Mouse (Mus musculus) myocyte (in vitro differentiated cells): ENCODE measurements around the gene Tiam1. TPM values are rescaled to one million over a fixed set of nuclear protein-coding genes. Genes with fewer than 3 reads are reported as not detected.

Source experiments
- H3K27me3 ChIP-seq: one replicate; pipeline ENCODE4 v1.6.1; 2011; ENCODE audit not compliant: control insufficient read depth, insufficient read depth, insufficient read length
- H3K36me3 ChIP-seq: one replicate; pipeline ENCODE4 v1.6.1; 2011; ENCODE audit not compliant: control insufficient read depth, insufficient read depth
- H3K4me2 ChIP-seq: one replicate; pipeline ENCODE4 v1.6.1; 2011; ENCODE audit warnings: low read depth, control low read depth
- H3K4me3 ChIP-seq: one replicate; pipeline ENCODE4 v1.5.1; 2011; ENCODE audit warnings: mild to moderate bottlenecking, control low read depth, moderate library complexity
- H3K79me2 ChIP-seq: one replicate; pipeline ENCODE4 v1.6.1; 2011; ENCODE audit not compliant: control insufficient read depth, insufficient read depth
- H3ac ChIP-seq: one replicate; pipeline ENCODE4 v1.6.1; 2011; ENCODE audit not compliant: control insufficient read depth, insufficient read length
- CEBPB ChIP-seq: IDR thresholded peaks from 2 replicates; pipeline ENCODE4 v1.6.1; 2011; ENCODE audit warnings: mild to moderate bottlenecking, moderate library complexity; ENCODE audit not compliant: poor library complexity, insufficient read depth, severe bottlenecking
- E2F4 ChIP-seq: IDR thresholded peaks from one replicate; pipeline ENCODE4 v1.6.1; 2011; ENCODE audit warnings: mild to moderate bottlenecking, control low read depth, moderate library complexity; ENCODE audit not compliant: insufficient read depth
- MAX ChIP-seq: IDR thresholded peaks from one replicate; pipeline ENCODE4 v1.6.1; 2011; ENCODE audit warnings: low read depth, mild to moderate bottlenecking, control low read depth
- MYOD1 ChIP-seq, 3 experiments: IDR thresholded peaks; one replicate each; pipeline ENCODE4 v1.6.1; 2011; ENCODE audit warnings: control low read depth in 2 of 3, low read depth in 2 of 3, mild to moderate bottlenecking in 2 of 3, moderate library complexity in 1 of 3; ENCODE audit not compliant: insufficient read length in 2 of 3, control insufficient read depth in 1 of 3
- MYOG ChIP-seq, 3 experiments: IDR thresholded peaks; one replicate each; pipeline ENCODE4 v1.6.1; 2011; ENCODE audit warnings: control low read depth in 2 of 3, low read depth in 2 of 3, mild to moderate bottlenecking in 2 of 3; ENCODE audit not compliant: insufficient read length in 2 of 3, control insufficient read depth in 1 of 3, insufficient read depth in 1 of 3
- POLR2A ChIP-seq: IDR thresholded peaks from one replicate; pipeline ENCODE4 v1.6.1; 2011; ENCODE audit warnings: low read depth, mild to moderate bottlenecking, control low read depth, moderate library complexity; ENCODE audit not compliant: insufficient read length
- POLR2AphosphoS2 ChIP-seq: IDR thresholded peaks from one replicate; pipeline ENCODE4 v1.6.1; 2011; ENCODE audit warnings: low read depth, control low read depth; ENCODE audit not compliant: insufficient read length
- REST ChIP-seq: IDR thresholded peaks from one replicate; pipeline ENCODE4 v1.6.1; 2011; ENCODE audit warnings: mild to moderate bottlenecking, control low read depth, moderate library complexity; ENCODE audit not compliant: insufficient read depth, insufficient read length
- SRF ChIP-seq: IDR thresholded peaks from one replicate; pipeline ENCODE4 v1.6.1; 2011; ENCODE audit warnings: low read depth; ENCODE audit not compliant: control insufficient read depth, insufficient read length
- TCF12 ChIP-seq: IDR thresholded peaks from one replicate; pipeline ENCODE4 v1.6.1; 2011; ENCODE audit warnings: mild to moderate bottlenecking, control low read depth; ENCODE audit not compliant: poor library complexity, insufficient read depth, severe bottlenecking
- TCF3 ChIP-seq: IDR thresholded peaks from one replicate; pipeline ENCODE4 v1.6.1; 2011; ENCODE audit warnings: low read depth, control low read depth; ENCODE audit not compliant: insufficient read length
- USF1 ChIP-seq: IDR thresholded peaks from one replicate; pipeline ENCODE4 v1.6.1; 2011; ENCODE audit warnings: low read depth, mild to moderate bottlenecking, control low read depth, moderate library complexity
- polyA plus RNA-seq: library from polyadenylated mRNA; unstranded; fragments of >200 nt; fragmentation: generic; extraction: Trizol; gene quantifications from one replicate; pipeline ENCODE4 v1.2.1, GENCODE M21; 2012; ENCODE audit warnings: missing spikeins

The Tiam1 gene
- polyA plus RNA-seq, 1 experiment, result 2.2 TPM

DNA sequence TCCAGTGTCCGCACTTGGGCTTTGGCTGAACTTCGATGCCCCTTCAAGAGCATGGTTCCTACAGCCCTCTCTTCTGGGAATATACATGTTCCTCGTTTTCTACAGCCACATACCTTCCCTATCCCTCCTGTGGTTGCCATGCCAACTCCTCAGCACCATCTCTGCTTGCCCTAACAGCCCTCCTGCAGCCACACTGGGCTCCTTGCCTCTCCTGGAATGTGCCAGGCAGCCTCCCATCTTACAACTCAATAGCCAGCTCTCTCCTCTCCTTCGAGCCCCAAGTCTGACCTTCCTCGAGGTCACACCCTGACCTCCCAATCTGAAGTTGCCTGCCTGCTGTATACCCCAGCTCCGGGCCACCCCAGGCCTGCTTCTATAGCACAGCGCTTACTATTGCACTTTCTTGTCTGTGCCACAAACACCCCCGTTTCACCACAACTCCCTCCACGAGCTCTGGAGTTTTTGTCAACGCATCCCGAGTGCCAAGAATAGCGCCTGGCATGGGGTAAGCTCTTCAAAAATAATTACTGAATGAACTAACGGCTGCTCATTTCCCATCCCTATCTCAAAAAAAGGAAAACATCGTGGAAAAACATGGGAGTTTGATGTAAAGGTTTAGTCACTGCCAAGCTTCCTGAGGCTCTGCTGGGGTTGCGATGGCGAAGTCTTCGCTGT is 252.9 kb downstream of the Tiam1 start:
- Histone ChIP-seq H3K79me2 (no peaks in the 10 kb centered on the region), H3K27me3 (no peaks in the 10 kb centered on the region), H3K4me2 (no peak overlapping the region), H3K36me3 (no peaks in the 10 kb centered on the region), H3ac (no peak overlapping the region), H3K4me3 (no peak overlapping the region)
- TF ChIP-seq MYOG (IDR thresholded peaks at IDR 0.05; ENCODE audit: control insufficient read depth in 1 of 3, insufficient read depth in 1 of 3, insufficient read length in 2 of 3, low read depth in 2 of 3), result no peak
- no peak for TF ChIP-seq TCF3
- no peak for TF ChIP-seq MAX
- TF ChIP-seq REST, result no peak
- TF ChIP-seq CEBPB, result no peak

DNA sequence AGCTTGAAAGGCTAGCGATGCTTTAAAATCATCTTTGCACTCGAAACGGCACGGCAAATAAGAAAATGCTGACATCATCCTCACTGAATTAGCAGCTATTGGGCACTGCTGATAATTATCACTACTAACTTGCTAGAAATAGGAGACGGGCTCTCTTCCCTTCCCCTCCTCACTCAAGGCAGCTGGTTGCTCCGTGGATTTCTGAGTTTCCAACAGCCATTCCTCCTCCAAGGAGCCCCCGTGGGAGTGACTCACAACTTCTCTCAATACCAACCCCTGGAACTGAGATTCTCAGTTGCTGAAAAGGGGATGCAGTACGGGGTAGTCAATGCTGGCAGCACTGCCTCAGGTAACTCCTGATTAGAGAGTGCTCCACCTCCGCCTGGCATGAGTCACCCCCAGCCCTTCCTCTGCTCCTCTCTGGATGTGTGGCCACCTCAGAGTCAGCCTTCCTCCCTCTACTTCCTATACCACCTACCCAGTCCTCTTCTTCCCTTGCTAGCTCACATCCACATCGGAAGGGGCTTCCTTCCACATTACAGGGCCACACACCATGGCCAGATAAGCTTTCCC is 253.6 kb downstream of the Tiam1 start:
- no peaks in the 10 kb centered on the region for H3K27me3 ChIP-seq
- H3ac ChIP-seq, result no peak overlapping the region
- no peaks in the 10 kb centered on the region for H3K36me3 ChIP-seq
- no peak overlapping the region for H3K4me2 ChIP-seq
- TF ChIP-seq MYOG (IDR thresholded peaks at IDR 0.05; ENCODE audit: control insufficient read depth in 1 of 3, insufficient read depth in 1 of 3, insufficient read length in 2 of 3, low read depth in 2 of 3), result no peak
- TF ChIP-seq REST, result no peak
- TF ChIP-seq E2F4, result no peak
- no peak for TF ChIP-seq CEBPB
- TF ChIP-seq MYOD1 (IDR thresholded peaks at IDR 0.05; ENCODE audit: control insufficient read depth in 1 of 3, insufficient read length in 2 of 3, low read depth in 2 of 3), result no peak
- no peak for TF ChIP-seq MAX
- no peak for TF ChIP-seq SRF
- TF ChIP-seq USF1, result no peak
- no peak for TF ChIP-seq POLR2A
- no peak for TF ChIP-seq TCF3
- H3K4me3 ChIP-seq, result no peak overlapping the region
- H3K79me2 ChIP-seq, result no peaks in the 10 kb centered on the region

DNA sequence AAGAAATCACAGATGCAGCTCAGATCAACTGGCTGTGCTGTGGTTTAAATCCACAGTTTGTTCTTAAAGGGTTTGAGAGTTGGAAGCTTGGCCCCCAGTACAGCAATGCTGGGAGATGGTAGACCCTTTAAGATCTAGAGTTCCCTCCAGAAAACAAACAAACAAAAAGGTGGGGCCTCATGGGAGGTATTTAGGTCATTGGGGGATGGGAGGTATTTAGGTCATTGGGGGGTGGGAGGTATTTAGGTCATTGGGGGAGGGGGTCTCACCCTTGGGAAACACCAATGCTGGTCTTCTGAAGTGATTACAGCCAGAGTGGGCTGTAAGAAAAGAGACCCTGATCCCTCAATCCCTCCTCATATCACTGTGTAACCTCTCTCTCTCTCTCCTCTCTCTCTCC is 257.0 kb downstream of the Tiam1 start:
- no peak overlapping the region for H3K4me2 ChIP-seq
- H3K4me3 ChIP-seq, result no peak overlapping the region
- H3K27me3 ChIP-seq, result no peaks in the 10 kb centered on the region
- H3ac ChIP-seq, result no peak overlapping the region
- no peaks in the 10 kb centered on the region for H3K36me3 ChIP-seq
- no peaks in the 10 kb centered on the region for H3K79me2 ChIP-seq
- TF ChIP-seq REST (no peak), SRF (no peak), MYOG (IDR thresholded peaks at IDR 0.05; ENCODE audit: control insufficient read depth in 1 of 3, insufficient read depth in 1 of 3, insufficient read length in 2 of 3, low read depth in 2 of 3) (no peak), TCF3 (no peak), POLR2AphosphoS2 (no peak), E2F4 (no peak)

DNA sequence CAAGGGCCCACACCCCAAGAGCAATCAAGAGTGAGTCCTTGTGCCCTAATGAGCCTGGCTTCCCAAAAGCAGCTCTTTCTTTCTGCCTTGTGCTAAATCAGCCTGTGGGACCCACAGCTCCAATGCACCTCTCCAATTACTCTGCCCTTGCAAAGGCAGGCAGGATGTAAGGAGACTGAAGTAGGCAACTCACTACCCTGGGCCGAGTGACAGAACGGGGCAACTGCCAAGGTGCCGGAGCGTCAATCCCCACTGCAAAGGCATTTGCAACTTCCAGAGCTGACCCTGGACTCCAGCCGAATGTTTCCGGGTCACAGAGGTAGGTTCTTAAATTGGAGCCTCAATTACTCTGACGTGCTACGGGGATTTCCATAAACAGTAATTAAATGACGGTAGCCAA is 257.9 kb downstream of the Tiam1 start:
- no peak overlapping the region for H3K4me3 ChIP-seq
- no peaks in the 10 kb centered on the region for H3K27me3 ChIP-seq
- H3K79me2 ChIP-seq, result no peaks in the 10 kb centered on the region
- H3K36me3 ChIP-seq, result no peaks in the 10 kb centered on the region
- H3ac ChIP-seq, result no peak overlapping the region
- H3K4me2 ChIP-seq, result no peak overlapping the region
- TF ChIP-seq CEBPB, result no peak
- TF ChIP-seq TCF3, result no peak
- no peak for TF ChIP-seq MYOD1 (IDR thresholded peaks at IDR 0.05; ENCODE audit: control insufficient read depth in 1 of 3, insufficient read length in 2 of 3, low read depth in 2 of 3)
- TF ChIP-seq USF1, result no peak
- no peak for TF ChIP-seq SRF
- TF ChIP-seq POLR2A, result no peak
- TF ChIP-seq MAX, result no peak
- TF ChIP-seq REST, result no peak
- no peak for TF ChIP-seq TCF12
- TF ChIP-seq POLR2AphosphoS2, result no peak
- no peak for TF ChIP-seq MYOG (IDR thresholded peaks at IDR 0.05; ENCODE audit: control insufficient read depth in 1 of 3, insufficient read depth in 1 of 3, insufficient read length in 2 of 3, low read depth in 2 of 3)
- TF ChIP-seq E2F4, result no peak

DNA sequence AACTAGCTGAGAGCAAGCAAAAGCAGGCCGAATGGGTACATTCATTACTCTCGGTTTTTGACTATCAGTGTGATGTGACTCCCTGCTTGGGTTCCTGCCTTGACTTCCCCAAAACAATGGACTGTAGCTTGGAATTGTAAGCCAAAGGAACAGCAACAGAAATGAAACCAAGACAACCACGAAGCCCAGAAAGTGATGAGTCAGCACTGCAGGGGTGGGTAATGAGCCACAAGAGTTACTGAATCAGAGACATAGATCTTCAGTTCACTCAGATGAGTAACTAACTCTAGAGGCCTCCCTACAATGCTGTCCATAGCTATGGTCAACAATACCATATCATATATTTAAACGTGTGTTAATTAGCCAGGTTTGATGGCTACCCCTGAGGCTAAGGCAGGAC is 259.7 kb downstream of the Tiam1 start:
- no peak for TF ChIP-seq TCF12
- TF ChIP-seq MAX, result no peak
- TF ChIP-seq MYOD1 (IDR thresholded peaks at IDR 0.05; ENCODE audit: control insufficient read depth in 1 of 3, insufficient read length in 2 of 3, low read depth in 2 of 3), result no peak
- no peak for TF ChIP-seq E2F4
- no peak for TF ChIP-seq POLR2AphosphoS2
- no peak for TF ChIP-seq SRF
- no peak for TF ChIP-seq USF1
- TF ChIP-seq MYOG (IDR thresholded peaks at IDR 0.05; ENCODE audit: control insufficient read depth in 1 of 3, insufficient read depth in 1 of 3, insufficient read length in 2 of 3, low read depth in 2 of 3), result no peak
- no peak for TF ChIP-seq REST
- TF ChIP-seq POLR2A, result no peak
- no peak for TF ChIP-seq TCF3
- TF ChIP-seq CEBPB, result no peak
- no peaks in the 10 kb centered on the region for H3K27me3 ChIP-seq
- H3K4me3 ChIP-seq, result no peak overlapping the region
- no peak overlapping the region for H3ac ChIP-seq
- H3K36me3 ChIP-seq, result no peaks in the 10 kb centered on the region
- no peak overlapping the region for H3K4me2 ChIP-seq
- H3K79me2 ChIP-seq, result no peaks in the 10 kb centered on the region
